Mouse (Mus musculus) MEL (cell line): Measurements from ENCODE around the gene Plekhh3. TPM values are rescaled to one million over a fixed set of nuclear protein-coding genes. Genes with fewer than 3 reads are reported as not detected.

Experiments
- DNase-seq: peaks from one replicate; pipeline ENCODE4 v3.0.0; 2011; ENCODE audit warnings: low read depth, low spot score
- H3K27ac ChIP-seq: 2 replicates; pipeline ENCODE4 v1.5.1; 2012; ENCODE audit warnings: low read depth, mild to moderate bottlenecking, control low read depth, low read length, moderate library complexity; ENCODE audit not compliant: control insufficient read depth
- H3K27me3 ChIP-seq, 2 experiments: fragments of 150-350 bp in 1 of 2; sonication (generic) in 1 of 2; 2 replicates each; pipeline ENCODE4 v1.6.1; 2012; ENCODE audit warnings: low read length in 2 of 2, mild to moderate bottlenecking in 2 of 2, improper control_type of control experiment in 1 of 2, moderate library complexity in 1 of 2; ENCODE audit not compliant: insufficient read depth in 2 of 2, control insufficient read depth in 1 of 2
- H3K36me3 ChIP-seq, 2 experiments: 2 replicates each; pipeline ENCODE4 v1.6.1; 2012 to 2014; ENCODE audit warnings: low read length in 2 of 2, improper control_type of control experiment in 1 of 2, inconsistent platforms in 1 of 2, mild to moderate bottlenecking in 1 of 2; ENCODE audit not compliant: insufficient read depth in 2 of 2, control insufficient read depth in 1 of 2
- H3K4me1 ChIP-seq, 2 experiments: fragments of 150-350 bp in 1 of 2; sonication (generic) in 1 of 2; 2 replicates each; pipeline ENCODE4 v1.6.1; 2012; ENCODE audit warnings: low read length in 2 of 2, improper control_type of control experiment in 1 of 2, mild to moderate bottlenecking in 1 of 2; ENCODE audit not compliant: insufficient read depth in 2 of 2, control insufficient read depth in 1 of 2
- H3K4me3 ChIP-seq, 2 experiments: fragments of 150-350 bp in 1 of 2; sonication (generic) in 1 of 2; 2 replicates each; pipeline ENCODE4 v1.5.1; 2012; ENCODE audit warnings: low read depth in 2 of 2, low read length in 2 of 2, mild to moderate bottlenecking in 2 of 2, moderate library complexity in 2 of 2, control low read depth in 1 of 2, improper control_type of control experiment in 1 of 2; ENCODE audit not compliant: control insufficient read depth in 1 of 2, insufficient read depth in 1 of 2
- H3K79me2 ChIP-seq: 2 replicates; pipeline ENCODE4 v1.6.1; 2012; ENCODE audit warnings: mild to moderate bottlenecking, low read length, moderate library complexity; ENCODE audit not compliant: control insufficient read depth, poor library complexity, insufficient read depth
- H3K9ac ChIP-seq: 2 replicates; pipeline ENCODE4 v1.6.1; 2012; ENCODE audit warnings: low read depth, mild to moderate bottlenecking, control low read depth, low read length, moderate library complexity; ENCODE audit not compliant: control insufficient read depth, poor library complexity, severe bottlenecking
- H3K9me3 ChIP-seq: fragments of 150-350 bp; sonication (generic); replicated peaks from 2 replicates; pipeline ENCODE4 v1.6.1; 2012; ENCODE audit warnings: mild to moderate bottlenecking, low read length, improper control_type of control experiment, moderate library complexity; ENCODE audit not compliant: insufficient read depth
- BHLHE40 ChIP-seq: IDR thresholded peaks from 2 replicates; pipeline ENCODE4 v1.6.1; 2012; ENCODE audit warnings: low read depth, mild to moderate bottlenecking, inconsistent platforms, low read length, improper control_type of control experiment, borderline replicate concordance
- CHD1 ChIP-seq: IDR thresholded peaks from 2 replicates; pipeline ENCODE4 v1.6.1; 2012; ENCODE audit warnings: low read depth, mild to moderate bottlenecking, inconsistent platforms, low read length, improper control_type of control experiment
- CTCF ChIP-seq, 3 experiments: IDR thresholded peaks in 2 of 3; conservative IDR thresholded peaks in 1 of 3; 2 replicates each; pipeline ENCODE4 v1.5.1; 2011 to 2012; ENCODE audit warnings: low read length in 3 of 3, low read depth in 2 of 3, mild to moderate bottlenecking in 2 of 3, improper control_type of control experiment in 1 of 3, inconsistent platforms in 1 of 3, mixed read lengths in 1 of 3, moderate library complexity in 1 of 3; ENCODE audit not compliant: control insufficient read depth in 1 of 3, insufficient read depth in 1 of 3, poor library complexity in 1 of 3, severe bottlenecking in 1 of 3
- EP300 ChIP-seq, 2 experiments: IDR thresholded peaks; 2 replicates each; pipeline ENCODE4 v1.6.1; 2011; ENCODE audit warnings: improper control_type of control experiment in 2 of 2, low read length in 2 of 2, low read depth in 1 of 2, mild to moderate bottlenecking in 1 of 2
- GABPA ChIP-seq: IDR thresholded peaks from 2 replicates; pipeline ENCODE4 v1.6.1; 2012; ENCODE audit warnings: low read depth, mild to moderate bottlenecking, inconsistent platforms, low read length, improper control_type of control experiment, moderate library complexity
- JUND ChIP-seq: IDR thresholded peaks from 2 replicates; pipeline ENCODE4 v1.6.1; 2011; ENCODE audit warnings: low read depth, mild to moderate bottlenecking, improper control_type of control experiment, low read length
- MAX ChIP-seq: IDR thresholded peaks from 2 replicates; pipeline ENCODE4 v1.6.1; 2011; ENCODE audit warnings: low read length, improper control_type of control experiment
- MEF2A ChIP-seq: IDR thresholded peaks from 2 replicates; pipeline ENCODE4 v1.6.1; 2014; ENCODE audit warnings: low read depth, mild to moderate bottlenecking, inconsistent platforms, low read length, improper control_type of control experiment; ENCODE audit not compliant: poor library complexity, insufficient replicate concordance, severe bottlenecking; ENCODE audit errors: extremely low read depth
- MXI1 ChIP-seq: IDR thresholded peaks from 2 replicates; pipeline ENCODE4 v1.6.1; 2011; ENCODE audit warnings: mild to moderate bottlenecking, low read depth, low read length, improper control_type of control experiment
- MYC ChIP-seq: IDR thresholded peaks from 2 replicates; pipeline ENCODE4 v1.6.1; 2011; ENCODE audit warnings: low read depth, mild to moderate bottlenecking, low read length, improper control_type of control experiment, moderate library complexity
- NELFE ChIP-seq: IDR thresholded peaks from 2 replicates; pipeline ENCODE4 v1.6.1; 2011; ENCODE audit warnings: low read depth, low read length, improper control_type of control experiment
- POLR2A ChIP-seq, 2 experiments: IDR thresholded peaks; 2 replicates each; pipeline ENCODE4 v1.6.1; 2011 to 2012; ENCODE audit warnings: low read length in 2 of 2, mild to moderate bottlenecking in 2 of 2, control low read depth in 1 of 2, improper control_type of control experiment in 1 of 2, low read depth in 1 of 2, moderate library complexity in 1 of 2; ENCODE audit not compliant: control insufficient read depth in 1 of 2, insufficient read depth in 1 of 2, poor library complexity in 1 of 2
- RAD21 ChIP-seq: IDR thresholded peaks from 2 replicates; pipeline ENCODE4 v1.6.1; 2011; ENCODE audit warnings: mild to moderate bottlenecking, low read depth, low read length, improper control_type of control experiment
- SIN3A ChIP-seq: IDR thresholded peaks from 2 replicates; pipeline ENCODE4 v1.6.1; 2012; ENCODE audit warnings: low read length, improper control_type of control experiment, inconsistent platforms
- TBP ChIP-seq: IDR thresholded peaks from 2 replicates; pipeline ENCODE4 v1.8.0; 2011; ENCODE audit warnings: low read depth, low read length, improper control_type of control experiment
- TCF12 ChIP-seq: IDR thresholded peaks from 2 replicates; pipeline ENCODE4 v1.6.1; 2014; ENCODE audit warnings: low read depth, mild to moderate bottlenecking, inconsistent platforms, low read length, improper control_type of control experiment, moderate library complexity
- UBTF ChIP-seq: IDR thresholded peaks from 2 replicates; pipeline ENCODE4 v1.6.1; 2012; ENCODE audit warnings: low read depth, mild to moderate bottlenecking, inconsistent platforms, low read length, improper control_type of control experiment, moderate library complexity, borderline replicate concordance; ENCODE audit not compliant: insufficient read depth
- USF2 ChIP-seq, 2 experiments: IDR thresholded peaks; 2 replicates each; pipeline ENCODE4 v1.6.1; 2011 to 2012; ENCODE audit warnings: improper control_type of control experiment in 2 of 2, low read length in 2 of 2, borderline replicate concordance in 1 of 2, inconsistent platforms in 1 of 2, low read depth in 1 of 2, mild to moderate bottlenecking in 1 of 2; ENCODE audit not compliant: insufficient read depth in 1 of 2
- ZKSCAN1 ChIP-seq: IDR thresholded peaks from 2 replicates; pipeline ENCODE4 v1.6.1; 2012; ENCODE audit warnings: low read depth, mild to moderate bottlenecking, inconsistent platforms, low read length, improper control_type of control experiment, moderate library complexity
- polyA plus RNA-seq, 2 experiments: library from polyadenylated mRNA; stranded (reverse) in 1 of 2; unstranded in 1 of 2; fragments of >175 nt in 1 of 2; fragments of >200 nt in 1 of 2; gene quantifications; 2 replicates each; pipeline versions ENCODE4 v1.2.1 to v1.2.4; 2012; ENCODE audit warnings: low replicate concordance in 2 of 2, low read depth in 1 of 2; ENCODE audit not compliant: insufficient read length in 2 of 2, insufficient read depth in 1 of 2, missing spikeins in 1 of 2
- total RNA-seq: library from RNA; depleted of rRNA; stranded (reverse); fragments of 300-350 nt; gene quantifications from 2 replicates; pipeline ENCODE4 v1.2.3, GENCODE M21; 2012

Gene Plekhh3
- total and polyA plus RNA-seq, 3 experiments: 0.81 to 1.5 TPM; not detected in 1

GRCm38 (mm10) chr11:101186526-101187247 lies 15.5 kb upstream of the Plekhh3 start:
- Histone ChIP-seq H3K79me2 (no peaks in the 10 kb centered on the region), H3K4me3 (no peak overlapping the region), H3K36me3 (peaks cover 0 to 23% of the 10 kb centered on the region in 2 experiments; a peak in 2 of 4 replicates)
- TF ChIP-seq POLR2A (IDR thresholded peaks at IDR 0.05; ENCODE audit: control insufficient read depth in 1 of 2, insufficient read depth in 1 of 2, low read depth in 1 of 2, low read length in 2 of 2, poor library complexity in 1 of 2): no peak
- TF ChIP-seq GABPA: no peak
- TF ChIP-seq NELFE: no peak
- no peak for TF ChIP-seq ZKSCAN1
- TF ChIP-seq TCF12: no peak
- TF ChIP-seq EP300 (IDR thresholded peaks at IDR 0.05; ENCODE audit: low read depth in 1 of 2, low read length in 2 of 2): no peak
- TF ChIP-seq, all 39 proteins: peak for 0
- peaks cover 10 to 26% of the 10 kb centered on the region in 2 experiments for H3K4me1 ChIP-seq
- DNase-seq: no peak
- H3K27ac ChIP-seq: no peak overlapping the region
- no peak overlapping the region for H3K9ac ChIP-seq
- no peaks in the 10 kb centered on the region for H3K27me3 ChIP-seq
- H3K9me3 ChIP-seq: no peaks in the 10 kb centered on the region

GRCm38 (mm10) chr11:101185441-101185840 lies 14.3 kb upstream of the Plekhh3 start:
- TF ChIP-seq MEF2A (no peak), GABPA (no peak), RAD21 (no peak), TBP (no peak), UBTF (no peak), CTCF (IDR thresholded peaks at IDR 0.05 in 2 of 3, conservative IDR thresholded peaks at IDR 0.05 in 1 of 3; ENCODE audit: control insufficient read depth in 1 of 3, insufficient read depth in 1 of 3, low read depth in 2 of 3, low read length in 3 of 3, poor library complexity in 1 of 3, severe bottlenecking in 1 of 3) (no peak), MAX (no peak), SIN3A (no peak), EP300 (IDR thresholded peaks at IDR 0.05; ENCODE audit: low read depth in 1 of 2, low read length in 2 of 2) (no peak), JUND (no peak), USF2 (IDR thresholded peaks at IDR 0.05; ENCODE audit: borderline replicate concordance in 1 of 2, insufficient read depth in 1 of 2, low read depth in 1 of 2, low read length in 2 of 2) (no peak), MXI1 (no peak), CHD1 (no peak), TCF12 (no peak), MYC (no peak), BHLHE40 (no peak)
- H3K79me2 ChIP-seq: no peaks in the 10 kb centered on the region
- peaks cover 5 to 13% of the 10 kb centered on the region in 2 experiments for H3K4me1 ChIP-seq
- H3K9ac ChIP-seq: no peak overlapping the region
- H3K36me3 ChIP-seq: peaks cover 0 to 13% of the 10 kb centered on the region in 2 experiments; a peak in 2 of 4 replicates
- H3K9me3 ChIP-seq: no peaks in the 10 kb centered on the region
- H3K27me3 ChIP-seq: no peaks in the 10 kb centered on the region
- no peak for DNase-seq
- H3K27ac ChIP-seq: no peak overlapping the region
- H3K4me3 ChIP-seq: no peak overlapping the region
